Mouse (Mus musculus): ENCODE measurements around the gene App. TPM values are rescaled to one million over a fixed set of nuclear protein-coding genes. Genes with fewer than 3 reads are reported as not detected.

The App gene
- polyA plus RNA-seq (2014; fragmentation: Nextera tagmentation; extraction: Ambion mirVana): 123 and 132 TPM in 2 replicates

DNA sequence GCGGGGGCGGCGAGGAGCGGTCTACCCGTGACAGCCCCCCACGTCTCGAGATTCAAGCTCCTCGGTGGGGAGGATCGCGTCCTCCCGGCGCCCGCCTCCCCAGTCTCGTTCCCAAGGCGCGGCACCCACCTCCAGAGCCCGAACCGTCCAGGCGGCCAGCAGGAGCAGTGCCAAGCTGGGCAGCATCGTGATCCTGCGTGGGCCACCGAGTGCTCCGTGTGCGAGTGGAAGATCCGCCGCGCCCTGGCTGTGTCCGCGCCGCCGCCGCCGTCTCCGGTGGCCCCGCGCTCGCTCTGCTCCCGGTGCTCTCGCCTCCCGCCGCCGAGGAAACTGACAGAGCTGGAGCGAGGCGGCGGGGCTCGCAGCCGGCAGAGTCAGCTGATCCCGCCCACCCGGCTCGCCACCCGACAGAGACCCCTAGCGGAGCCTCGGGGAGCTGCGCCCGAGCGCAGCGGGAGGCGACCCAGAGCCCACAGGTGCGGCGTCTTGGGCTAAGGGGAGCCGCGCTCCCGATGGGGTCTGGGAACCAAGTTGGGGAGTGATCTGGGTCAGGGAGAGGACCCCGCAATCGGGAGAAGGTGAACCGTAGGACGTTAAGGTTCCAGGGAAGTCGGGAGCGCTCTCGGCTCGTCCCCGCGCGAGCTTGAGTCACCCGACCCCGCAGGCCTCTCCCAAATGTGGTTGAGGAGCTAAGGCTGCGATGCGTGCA lies at the start of gene App:
TSS of gene App (minus strand) at position 394 of the 709 bp plus-strand sequence.
- no peaks in the 10 kb centered on the region for H3K36me3 ChIP-seq (ENCODE audit: control insufficient read depth, insufficient read depth, low read length)
- peak within 1 kb of the TSS; percentile 91 for H3K4me3 ChIP-seq (ENCODE audit: low read depth, low read length)
- WGBS: under 1% methylated on average over 78 of the region's 78 CpGs
- H3K4me2 ChIP-seq (ENCODE audit: low read length): peak within 1 kb of the TSS; percentile 71
- ATAC-seq (replicated peaks; ENCODE audit: low FRiP score, low TSS enrichment, low read depth) (peak; percentile 79), DNase-seq (ENCODE audit: low spot score) (peak; percentile 96)
- peak within 1 kb of the TSS; percentile 89 for H3K9ac ChIP-seq (ENCODE audit: low read length)
- H3K27me3 ChIP-seq (replicated peaks; ENCODE audit: control insufficient read depth, insufficient read depth, low read length): no peaks in the 10 kb centered on the region
- H3K9me3 ChIP-seq (ENCODE audit: control insufficient read depth, low read length): no peaks in the 10 kb centered on the region
- H3K4me1 ChIP-seq (replicated peaks; ENCODE audit: control insufficient read depth, insufficient read depth, low read length): peaks cover 8% of the 10 kb centered on the region
- H3K27ac ChIP-seq (ENCODE audit: low read depth): peak within 1 kb of the TSS; percentile 86

DNA sequence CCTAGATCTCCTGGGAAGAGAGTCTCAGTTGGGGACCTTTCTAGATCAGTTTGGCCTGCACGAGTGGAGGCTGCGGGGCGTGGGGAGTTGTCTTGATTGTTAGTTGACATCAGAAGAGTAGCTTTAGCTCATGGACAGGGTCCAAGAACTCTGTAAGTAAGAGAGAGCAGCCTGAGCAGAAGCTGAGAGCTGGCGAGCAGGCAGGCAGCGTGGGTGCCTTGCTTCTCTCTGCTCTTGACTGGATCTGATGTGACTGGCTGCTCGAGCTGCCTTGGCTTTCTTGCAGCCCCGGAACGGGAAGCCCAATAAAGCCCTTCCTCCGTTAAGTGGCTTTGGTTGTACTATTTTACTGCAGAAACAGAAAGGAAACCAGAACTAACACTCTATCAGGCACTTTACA lies 42.3 kb upstream of the App start:
- Histone ChIP-seq H3K9ac (ENCODE audit: low read length) (no peak overlapping the region), H3K36me3 (ENCODE audit: control insufficient read depth, insufficient read depth, low read length) (no peaks in the 10 kb centered on the region), H3K27me3 (replicated peaks; ENCODE audit: control insufficient read depth, insufficient read depth, low read length) (no peaks in the 10 kb centered on the region), H3K4me2 (ENCODE audit: low read length) (no peak overlapping the region), H3K4me1 (replicated peaks; ENCODE audit: control insufficient read depth, insufficient read depth, low read length) (0 out of 2 replicates have a peak, but pooled peaks cover 3% of the 10 kb centered on the region), H3K4me3 (ENCODE audit: low read depth, low read length) (no peak overlapping the region), H3K27ac (ENCODE audit: low read depth) (no peak overlapping the region), H3K9me3 (ENCODE audit: control insufficient read depth, low read length) (no peaks in the 10 kb centered on the region)
- ATAC-seq (replicated peaks; ENCODE audit: low FRiP score, low TSS enrichment, low read depth): no peak
- no peak for DNase-seq (ENCODE audit: low spot score)
- WGBS: 62% methylated on average over 9 of the region's 9 CpGs

GRCm38 (mm10) chr16:85215173-85215572 lies 41.6 kb upstream of the App start:
- WGBS: 47% methylated on average over 9 of the region's 9 CpGs
- no peak for ATAC-seq (replicated peaks; ENCODE audit: low FRiP score, low TSS enrichment, low read depth)

GRCm38 (mm10) chr16:85195622-85196021 lies 22.1 kb upstream of the App start:
- no peak for ATAC-seq (replicated peaks; ENCODE audit: low FRiP score, low TSS enrichment, low read depth)
- no peaks in the 10 kb centered on the region for H3K4me1 ChIP-seq (replicated peaks; ENCODE audit: control insufficient read depth, insufficient read depth, low read length)
- WGBS: 75% methylated on average over 6 of the region's 6 CpGs
- no peaks in the 10 kb centered on the region for H3K36me3 ChIP-seq (ENCODE audit: control insufficient read depth, insufficient read depth, low read length)
- H3K9me3 ChIP-seq (ENCODE audit: control insufficient read depth, low read length): no peaks in the 10 kb centered on the region
- H3K27me3 ChIP-seq (replicated peaks; ENCODE audit: control insufficient read depth, insufficient read depth, low read length): no peaks in the 10 kb centered on the region
- no peak overlapping the region for H3K9ac ChIP-seq (ENCODE audit: low read length)
- no peak overlapping the region for H3K27ac ChIP-seq (ENCODE audit: low read depth)
- no peak overlapping the region for H3K4me3 ChIP-seq (ENCODE audit: low read depth, low read length)
- H3K4me2 ChIP-seq (ENCODE audit: low read length): no peak overlapping the region
- no peak for DNase-seq (ENCODE audit: low spot score)

More at GRCm38 (mm10) chr16:85215173-85215572, 41.6 kb upstream of the App start:
- Histone ChIP-seq H3K4me2 (ENCODE audit: low read length) (no peak overlapping the region), H3K9ac (ENCODE audit: low read length) (no peak overlapping the region), H3K27ac (ENCODE audit: low read depth) (no peak overlapping the region), H3K36me3 (ENCODE audit: control insufficient read depth, insufficient read depth, low read length) (no peaks in the 10 kb centered on the region), H3K4me3 (ENCODE audit: low read depth, low read length) (no peak overlapping the region), H3K9me3 (ENCODE audit: control insufficient read depth, low read length) (no peaks in the 10 kb centered on the region), H3K4me1 (replicated peaks; ENCODE audit: control insufficient read depth, insufficient read depth, low read length) (0 out of 2 replicates have a peak, but pooled peaks cover 3% of the 10 kb centered on the region), H3K27me3 (replicated peaks; ENCODE audit: control insufficient read depth, insufficient read depth, low read length) (no peaks in the 10 kb centered on the region)
- no peak for DNase-seq (ENCODE audit: low spot score)

DNA sequence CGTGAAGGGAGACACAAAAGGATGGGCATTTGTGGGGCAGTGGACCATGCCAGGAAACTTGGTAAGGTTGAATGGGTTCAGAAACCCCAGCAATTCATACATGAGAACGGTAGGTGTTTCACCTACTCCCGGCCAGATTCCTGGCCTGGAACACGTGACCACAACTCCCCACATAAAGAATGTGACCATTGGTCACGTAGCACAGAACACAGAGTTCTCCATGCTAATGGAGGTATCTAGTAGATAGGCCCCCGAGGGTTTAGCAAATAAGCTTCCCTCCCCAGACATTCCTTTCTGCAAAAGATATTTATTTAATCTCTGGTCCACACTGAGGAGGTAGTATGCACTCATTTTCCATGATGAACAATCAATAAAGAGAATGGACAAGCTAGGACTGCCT lies 21.6 kb upstream of the App start:
- Histone ChIP-seq H3K4me2 (ENCODE audit: low read length) (no peak overlapping the region), H3K27ac (ENCODE audit: low read depth) (no peak overlapping the region), H3K9ac (ENCODE audit: low read length) (no peak overlapping the region), H3K27me3 (replicated peaks; ENCODE audit: control insufficient read depth, insufficient read depth, low read length) (no peaks in the 10 kb centered on the region), H3K4me1 (replicated peaks; ENCODE audit: control insufficient read depth, insufficient read depth, low read length) (no peaks in the 10 kb centered on the region), H3K9me3 (ENCODE audit: control insufficient read depth, low read length) (no peaks in the 10 kb centered on the region), H3K36me3 (ENCODE audit: control insufficient read depth, insufficient read depth, low read length) (no peaks in the 10 kb centered on the region), H3K4me3 (ENCODE audit: low read depth, low read length) (no peak overlapping the region)
- ATAC-seq (replicated peaks; ENCODE audit: low FRiP score, low TSS enrichment, low read depth): no peak
- DNase-seq (ENCODE audit: low spot score): no peak
- WGBS: 74% methylated on average over 6 of the region's 6 CpGs

GRCm38 (mm10) chr16:85181502-85181901 lies 7.9 kb upstream of the App start:
- Histone ChIP-seq H3K9ac (ENCODE audit: low read length) (no peak overlapping the region), H3K36me3 (ENCODE audit: control insufficient read depth, insufficient read depth, low read length) (no peaks in the 10 kb centered on the region), H3K27me3 (replicated peaks; ENCODE audit: control insufficient read depth, insufficient read depth, low read length) (no peaks in the 10 kb centered on the region), H3K27ac (ENCODE audit: low read depth) (no peak overlapping the region), H3K4me2 (ENCODE audit: low read length) (no peak overlapping the region), H3K4me3 (ENCODE audit: low read depth, low read length) (no peak overlapping the region), H3K9me3 (ENCODE audit: control insufficient read depth, low read length) (no peaks in the 10 kb centered on the region), H3K4me1 (replicated peaks; ENCODE audit: control insufficient read depth, insufficient read depth, low read length) (no peaks in the 10 kb centered on the region; the same call in 1 of the 2 replicates)
- DNase-seq (ENCODE audit: low spot score): no peak
- 50% methylated on average over 3 of the region's 3 CpGs for WGBS
- ATAC-seq (replicated peaks; ENCODE audit: low FRiP score, low TSS enrichment, low read depth): no peak

DNA sequence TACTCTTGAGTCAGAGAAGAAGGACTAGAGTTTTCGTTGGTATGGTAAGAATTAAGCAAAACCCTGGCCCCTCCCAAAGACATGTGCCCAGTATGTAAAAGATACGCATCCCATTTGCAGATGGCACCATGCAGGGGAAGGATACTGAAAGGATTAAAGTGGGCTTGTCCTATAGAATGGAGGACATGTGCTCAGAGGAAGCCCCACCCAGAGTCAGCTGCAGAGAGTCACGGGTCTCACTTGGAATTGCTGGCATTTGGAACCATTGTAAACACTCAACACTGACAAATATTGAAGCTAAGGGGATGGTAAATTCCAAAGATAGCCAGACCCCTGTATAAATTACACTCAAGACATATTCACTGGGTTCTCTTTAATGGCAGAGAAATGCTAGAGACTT lies 7.1 kb upstream of the App start:
- Histone ChIP-seq H3K36me3 (ENCODE audit: control insufficient read depth, insufficient read depth, low read length) (no peaks in the 10 kb centered on the region), H3K4me3 (ENCODE audit: low read depth, low read length) (no peak overlapping the region), H3K9ac (ENCODE audit: low read length) (no peak overlapping the region), H3K4me1 (replicated peaks; ENCODE audit: control insufficient read depth, insufficient read depth, low read length) (no peaks in the 10 kb centered on the region; the same call in 1 of the 2 replicates), H3K27ac (ENCODE audit: low read depth) (no peak overlapping the region), H3K4me2 (ENCODE audit: low read length) (no peak overlapping the region), H3K9me3 (ENCODE audit: control insufficient read depth, low read length) (no peaks in the 10 kb centered on the region), H3K27me3 (replicated peaks; ENCODE audit: control insufficient read depth, insufficient read depth, low read length) (no peaks in the 10 kb centered on the region)
- DNase-seq (ENCODE audit: low spot score) (no peak), ATAC-seq (replicated peaks; ENCODE audit: low FRiP score, low TSS enrichment, low read depth) (no peak)
- WGBS: 69% methylated on average over 3 of the region's 3 CpGs

DNA sequence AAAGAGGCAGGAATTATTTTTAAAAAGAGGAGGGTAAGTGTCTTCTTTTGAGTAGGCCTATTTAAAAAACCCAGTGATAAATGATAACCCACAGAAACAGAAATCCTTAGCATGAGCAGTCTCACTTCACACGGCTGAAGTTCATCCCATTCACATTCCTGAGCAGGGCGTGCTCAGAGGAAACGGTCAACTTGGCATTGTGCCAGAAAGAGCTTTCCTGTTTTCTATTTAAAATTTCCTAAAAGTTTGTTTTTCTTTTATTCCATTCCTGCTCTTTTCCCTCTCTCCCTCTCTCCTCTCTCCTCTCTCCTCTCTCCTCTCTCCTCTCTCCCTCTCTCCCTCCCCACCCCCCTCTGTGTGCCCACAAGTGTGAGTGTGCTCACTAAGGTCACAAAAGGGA lies 3.1 kb upstream of the App start:
- DNase-seq (ENCODE audit: low spot score): no peak
- Histone ChIP-seq H3K27me3 (replicated peaks; ENCODE audit: control insufficient read depth, insufficient read depth, low read length) (no peaks in the 10 kb centered on the region), H3K4me3 (ENCODE audit: low read depth, low read length) (no peak overlapping the region), H3K36me3 (ENCODE audit: control insufficient read depth, insufficient read depth, low read length) (no peaks in the 10 kb centered on the region), H3K9ac (ENCODE audit: low read length) (no peak overlapping the region), H3K9me3 (ENCODE audit: control insufficient read depth, low read length) (no peaks in the 10 kb centered on the region), H3K4me2 (ENCODE audit: low read length) (no peak overlapping the region), H3K4me1 (replicated peaks; ENCODE audit: control insufficient read depth, insufficient read depth, low read length) (no peaks in the 10 kb centered on the region; the same call in 1 of the 2 replicates), H3K27ac (ENCODE audit: low read depth) (no peak overlapping the region)
- 3% methylated on average over 3 of the region's 3 CpGs for WGBS
- ATAC-seq (replicated peaks; ENCODE audit: low FRiP score, low TSS enrichment, low read depth): no peak

All from intestine, embryonic 14.5 days (tissue).